Mouse (Mus musculus) myocyte (in vitro differentiated cells): ENCODE data around the gene Tcea2. TPM values are rescaled to one million over a fixed set of nuclear protein-coding genes. Genes with fewer than 3 reads are reported as not detected.

Source experiments
- H3K27me3 ChIP-seq: one replicate; pipeline ENCODE4 v1.6.1; 2011; ENCODE audit not compliant: control insufficient read depth, insufficient read depth, insufficient read length
- H3K36me3 ChIP-seq: one replicate; pipeline ENCODE4 v1.6.1; 2011; ENCODE audit not compliant: control insufficient read depth, insufficient read depth
- H3K4me2 ChIP-seq: one replicate; pipeline ENCODE4 v1.6.1; 2011; ENCODE audit warnings: low read depth, control low read depth
- H3K4me3 ChIP-seq: one replicate; pipeline ENCODE4 v1.5.1; 2011; ENCODE audit warnings: mild to moderate bottlenecking, control low read depth, moderate library complexity
- H3K79me2 ChIP-seq: one replicate; pipeline ENCODE4 v1.6.1; 2011; ENCODE audit not compliant: control insufficient read depth, insufficient read depth
- H3ac ChIP-seq: one replicate; pipeline ENCODE4 v1.6.1; 2011; ENCODE audit not compliant: control insufficient read depth, insufficient read length
- CEBPB ChIP-seq: IDR thresholded peaks from 2 replicates; pipeline ENCODE4 v1.6.1; 2011; ENCODE audit warnings: mild to moderate bottlenecking, moderate library complexity; ENCODE audit not compliant: poor library complexity, insufficient read depth, severe bottlenecking
- E2F4 ChIP-seq: IDR thresholded peaks from one replicate; pipeline ENCODE4 v1.6.1; 2011; ENCODE audit warnings: mild to moderate bottlenecking, control low read depth, moderate library complexity; ENCODE audit not compliant: insufficient read depth
- MAX ChIP-seq: IDR thresholded peaks from one replicate; pipeline ENCODE4 v1.6.1; 2011; ENCODE audit warnings: low read depth, mild to moderate bottlenecking, control low read depth
- MYOD1 ChIP-seq, 3 experiments: IDR thresholded peaks; one replicate each; pipeline ENCODE4 v1.6.1; 2011; ENCODE audit warnings: control low read depth in 2 of 3, low read depth in 2 of 3, mild to moderate bottlenecking in 2 of 3, moderate library complexity in 1 of 3; ENCODE audit not compliant: insufficient read length in 2 of 3, control insufficient read depth in 1 of 3
- MYOG ChIP-seq, 3 experiments: IDR thresholded peaks; one replicate each; pipeline ENCODE4 v1.6.1; 2011; ENCODE audit warnings: control low read depth in 2 of 3, low read depth in 2 of 3, mild to moderate bottlenecking in 2 of 3; ENCODE audit not compliant: insufficient read length in 2 of 3, control insufficient read depth in 1 of 3, insufficient read depth in 1 of 3
- POLR2A ChIP-seq: IDR thresholded peaks from one replicate; pipeline ENCODE4 v1.6.1; 2011; ENCODE audit warnings: low read depth, mild to moderate bottlenecking, control low read depth, moderate library complexity; ENCODE audit not compliant: insufficient read length
- POLR2AphosphoS2 ChIP-seq: IDR thresholded peaks from one replicate; pipeline ENCODE4 v1.6.1; 2011; ENCODE audit warnings: low read depth, control low read depth; ENCODE audit not compliant: insufficient read length
- REST ChIP-seq: IDR thresholded peaks from one replicate; pipeline ENCODE4 v1.6.1; 2011; ENCODE audit warnings: mild to moderate bottlenecking, control low read depth, moderate library complexity; ENCODE audit not compliant: insufficient read depth, insufficient read length
- SRF ChIP-seq: IDR thresholded peaks from one replicate; pipeline ENCODE4 v1.6.1; 2011; ENCODE audit warnings: low read depth; ENCODE audit not compliant: control insufficient read depth, insufficient read length
- TCF12 ChIP-seq: IDR thresholded peaks from one replicate; pipeline ENCODE4 v1.6.1; 2011; ENCODE audit warnings: mild to moderate bottlenecking, control low read depth; ENCODE audit not compliant: poor library complexity, insufficient read depth, severe bottlenecking
- TCF3 ChIP-seq: IDR thresholded peaks from one replicate; pipeline ENCODE4 v1.6.1; 2011; ENCODE audit warnings: low read depth, control low read depth; ENCODE audit not compliant: insufficient read length
- USF1 ChIP-seq: IDR thresholded peaks from one replicate; pipeline ENCODE4 v1.6.1; 2011; ENCODE audit warnings: low read depth, mild to moderate bottlenecking, control low read depth, moderate library complexity
- polyA plus RNA-seq: library from polyadenylated mRNA; unstranded; fragments of >200 nt; fragmentation: generic; extraction: Trizol; gene quantifications from one replicate; pipeline ENCODE4 v1.2.1, GENCODE M21; 2012; ENCODE audit warnings: missing spikeins

Gene Tcea2
- polyA plus RNA-seq, 1 experiment = 3.0 TPM

GRCm38 (mm10) chr2:181720061-181720460 is 40.0 kb downstream of the Tcea2 start:
- Histone ChIP-seq H3K27me3 (no peaks in the 10 kb centered on the region), H3K4me2 (no peak overlapping the region), H3K4me3 (no peak overlapping the region), H3K36me3 (no peaks in the 10 kb centered on the region), H3ac (no peak overlapping the region), H3K79me2 (no peaks in the 10 kb centered on the region)
- TF ChIP-seq POLR2AphosphoS2 (no peak), POLR2A (no peak), CEBPB (no peak)

GRCm38 (mm10) chr2:181721200-181721599 is 41.1 kb downstream of the Tcea2 start:
- H3ac ChIP-seq = no peak overlapping the region
- H3K27me3 ChIP-seq = no peaks in the 10 kb centered on the region
- no peaks in the 10 kb centered on the region for H3K36me3 ChIP-seq
- TF ChIP-seq E2F4 = no peak
- H3K79me2 ChIP-seq = no peaks in the 10 kb centered on the region
- H3K4me3 ChIP-seq = no peak overlapping the region
- no peak overlapping the region for H3K4me2 ChIP-seq

- TF ChIP-seq CEBPB (no peak), MAX (no peak), USF1 (no peak), E2F4 (no peak), TCF3 (no peak), POLR2AphosphoS2 (no peak), SRF (no peak), POLR2A (no peak), MYOG (IDR thresholded peaks at IDR 0.05; ENCODE audit: control insufficient read depth in 1 of 3, insufficient read depth in 1 of 3, insufficient read length in 2 of 3, low read depth in 2 of 3) (no peak), TCF12 (no peak), REST (no peak), MYOD1 (IDR thresholded peaks at IDR 0.05; ENCODE audit: control insufficient read depth in 1 of 3, insufficient read length in 2 of 3, low read depth in 2 of 3) (no peak)
- no peaks in the 10 kb centered on the region for H3K36me3 ChIP-seq
- no peak overlapping the region for H3K4me2 ChIP-seq
- no peak overlapping the region for H3ac ChIP-seq
- no peaks in the 10 kb centered on the region for H3K79me2 ChIP-seq
- H3K27me3 ChIP-seq = no peaks in the 10 kb centered on the region
- no peak overlapping the region for H3K4me3 ChIP-seq
Measured at GRCm38 (mm10) chr2:181722213-181722612, 42.1 kb downstream of the Tcea2 start.

DNA sequence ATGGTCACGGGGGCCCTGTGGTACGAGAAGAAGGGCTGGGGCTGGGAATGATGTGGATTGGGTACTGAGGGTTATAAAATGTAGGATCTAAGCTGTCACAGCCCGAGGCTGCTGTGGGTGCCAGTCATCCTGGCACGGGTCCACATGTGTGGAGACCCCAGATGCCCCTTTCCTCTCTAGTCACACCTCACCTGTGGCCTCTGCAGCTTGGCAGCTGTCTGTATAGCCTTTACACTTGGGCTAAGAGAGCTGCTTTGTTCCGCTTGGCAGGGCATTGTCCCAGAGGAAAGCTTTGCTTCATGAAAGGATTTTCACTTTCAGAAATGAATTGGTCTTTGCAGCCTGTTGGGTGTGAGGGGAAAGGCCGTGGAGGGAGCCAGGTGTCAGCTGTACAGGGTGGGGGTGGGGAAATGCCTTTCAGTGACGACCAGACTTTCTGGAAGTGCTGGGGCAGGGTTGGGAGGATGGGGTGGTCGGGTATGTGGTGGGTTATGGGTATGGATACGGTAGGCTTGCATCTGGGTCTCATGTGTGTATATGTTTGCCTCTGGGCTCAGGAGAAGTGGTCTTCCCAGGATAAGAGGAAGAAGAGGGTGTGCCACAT is 47.7 kb downstream of the Tcea2 start:
- Histone ChIP-seq H3K79me2 (no peaks in the 10 kb centered on the region), H3K4me3 (no peak overlapping the region), H3K36me3 (no peaks in the 10 kb centered on the region), H3ac (no peak overlapping the region), H3K27me3 (no peaks in the 10 kb centered on the region), H3K4me2 (no peak overlapping the region)
- no peak for TF ChIP-seq E2F4
- TF ChIP-seq POLR2AphosphoS2 = no peak
- TF ChIP-seq SRF = no peak
- TF ChIP-seq MYOD1 (IDR thresholded peaks at IDR 0.05; ENCODE audit: control insufficient read depth in 1 of 3, insufficient read length in 2 of 3, low read depth in 2 of 3) = no peak
- no peak for TF ChIP-seq POLR2A
- no peak for TF ChIP-seq USF1
- no peak for TF ChIP-seq REST
- TF ChIP-seq MYOG (IDR thresholded peaks at IDR 0.05; ENCODE audit: control insufficient read depth in 1 of 3, insufficient read depth in 1 of 3, insufficient read length in 2 of 3, low read depth in 2 of 3) = no peak
- no peak for TF ChIP-seq TCF12
- no peak for TF ChIP-seq CEBPB
- TF ChIP-seq TCF3 = no peak
- TF ChIP-seq MAX = no peak

GRCm38 (mm10) chr2:181730051-181730450 is 49.9 kb downstream of the Tcea2 start:
- Histone ChIP-seq H3K36me3 (no peaks in the 10 kb centered on the region), H3K4me2 (no peak overlapping the region), H3K4me3 (no peak overlapping the region), H3ac (no peak overlapping the region), H3K27me3 (no peaks in the 10 kb centered on the region), H3K79me2 (no peaks in the 10 kb centered on the region)
- TF ChIP-seq TCF3 (no peak), TCF12 (no peak)

Other genes starting within 250 kb of the Tcea2 start
- 1.3 TPM for gene Zbtb46, start 220.9 kb upstream of the Tcea2 start, polyA plus RNA-seq
- 0.06 TPM for gene Abhd16b, start 187.1 kb upstream of the Tcea2 start, polyA plus RNA-seq
- 108 TPM for gene Tpd52l2, start 183.2 kb upstream of the Tcea2 start, polyA plus RNA-seq
- 67.7 TPM for gene Dnajc5, start 159.8 kb upstream of the Tcea2 start, polyA plus RNA-seq
- 53.4 TPM for gene Uckl1, start 95.4 kb upstream of the Tcea2 start, polyA plus RNA-seq
- gene Prpf6, start 88.4 kb upstream of the Tcea2 start, polyA plus RNA-seq = 46.0 TPM
- 7.0 TPM for gene Zfp512b, start 87.5 kb upstream of the Tcea2 start, polyA plus RNA-seq
- gene Samd10, start 81.1 kb upstream of the Tcea2 start, polyA plus RNA-seq = 0.67 TPM
- gene Gm29797, start 23.3 kb upstream of the Tcea2 start, polyA plus RNA-seq = not detected
- gene Sox18, start 8.7 kb upstream of the Tcea2 start, polyA plus RNA-seq = 0.04 TPM
- gene Rgs19, start 13.7 kb downstream of the Tcea2 start, polyA plus RNA-seq = 39.5 TPM
- not detected for gene Lkaaear1, start 18.1 kb downstream of the Tcea2 start, polyA plus RNA-seq
- gene Oprl1, start 34.7 kb downstream of the Tcea2 start, polyA plus RNA-seq = not detected
- 0.28 TPM for gene Myt1, start 83.0 kb downstream of the Tcea2 start, polyA plus RNA-seq
- 8.5 TPM for gene Pcmtd2, start 157.5 kb downstream of the Tcea2 start, polyA plus RNA-seq
- 12.3 TPM for gene Polr3k, start 184.0 kb downstream of the Tcea2 start, polyA plus RNA-seq